Mouse (Mus musculus): ENCODE measurements around the gene Ankzf1. TPM values are rescaled to one million over a fixed set of nuclear protein-coding genes. Genes with fewer than 3 reads are reported as not detected.
A peak's percentile ranks its signal among the peaks of the same experiment; 100 is the strongest.

The Ankzf1 gene
- total and polyA plus RNA-seq, 2 experiments = 16.6 to 17.7 TPM

- no peak for TF ChIP-seq POLR2A (IDR thresholded peaks at IDR 0.05; ENCODE audit: extremely low read depth, insufficient read depth, low read length)
- peak; percentile 29; the same call in 1 of the 2 replicates for TF ChIP-seq CTCF (IDR thresholded peaks at IDR 0.05; ENCODE audit: low read depth, low read length)
- Histone ChIP-seq H3K4me1 (ENCODE audit: control insufficient read depth, insufficient read depth, low read length) (peaks cover 5% of the 10 kb centered on the region; the same call in 1 of the 2 replicates), H3K79me2 (ENCODE audit: control insufficient read depth, insufficient read depth, low read length) (no peaks in the 10 kb centered on the region), H3K27ac (replicated peaks; ENCODE audit: insufficient read depth, low read depth, low read length) (no peak overlapping the region), H3K36me3 (ENCODE audit: control insufficient read depth, insufficient read depth, low read length) (peaks cover 23% of the 10 kb centered on the region), H3K9ac (ENCODE audit: low read depth, low read length) (no peak overlapping the region), H3K4me3 (ENCODE audit: insufficient read depth, low read depth, low read length) (no peak overlapping the region), H3K27me3 (ENCODE audit: control insufficient read depth, insufficient read depth, low read length) (no peaks in the 10 kb centered on the region)
- WGBS = 74% methylated on average over 4 of the region's 4 CpGs
- no peak for DNase-seq (ENCODE audit: extremely low read depth, low read depth, low spot score)
These were observed 9.8 kb upstream of the Ankzf1 start for GRCm38 (mm10) chr1:75182160-75182559.

- WGBS = 88% methylated on average over 11 of the region's 11 CpGs
- TF ChIP-seq POLR2A (IDR thresholded peaks at IDR 0.05; ENCODE audit: extremely low read depth, insufficient read depth, low read length) (no peak), CTCF (IDR thresholded peaks at IDR 0.05; ENCODE audit: low read depth, low read length) (no peak)
- H3K4me3 ChIP-seq (ENCODE audit: insufficient read depth, low read depth, low read length) = no peak overlapping the region
- peaks cover 6% of the 10 kb centered on the region; the same call in 1 of the 2 replicates for H3K79me2 ChIP-seq (ENCODE audit: control insufficient read depth, insufficient read depth, low read length)
- H3K27ac ChIP-seq (replicated peaks; ENCODE audit: insufficient read depth, low read depth, low read length) = no peak overlapping the region
- H3K27me3 ChIP-seq (ENCODE audit: control insufficient read depth, insufficient read depth, low read length) = no peaks in the 10 kb centered on the region
- DNase-seq (ENCODE audit: extremely low read depth, low read depth, low spot score) = no peak
- H3K4me1 ChIP-seq (ENCODE audit: control insufficient read depth, insufficient read depth, low read length) = peaks cover 9% of the 10 kb centered on the region
- peaks cover 32% of the 10 kb centered on the region for H3K36me3 ChIP-seq (ENCODE audit: control insufficient read depth, insufficient read depth, low read length)
- H3K9ac ChIP-seq (ENCODE audit: low read depth, low read length) = no peak overlapping the region
These were observed 6.5 kb upstream of the Ankzf1 start for GRCm38 (mm10) chr1:75185495-75185894.

GRCm38 (mm10) chr1:75187126-75187525 is 4.8 kb upstream of the Ankzf1 start:
- peaks cover 13% of the 10 kb centered on the region for H3K4me1 ChIP-seq (ENCODE audit: control insufficient read depth, insufficient read depth, low read length)
- no peak overlapping the region for H3K27ac ChIP-seq (replicated peaks; ENCODE audit: insufficient read depth, low read depth, low read length)
- no peak overlapping the region for H3K9ac ChIP-seq (ENCODE audit: low read depth, low read length)
- no peak for TF ChIP-seq POLR2A (IDR thresholded peaks at IDR 0.05; ENCODE audit: extremely low read depth, insufficient read depth, low read length)
- TF ChIP-seq CTCF (IDR thresholded peaks at IDR 0.05; ENCODE audit: low read depth, low read length) = no peak
- DNase-seq (ENCODE audit: extremely low read depth, low read depth, low spot score) = no peak
- peaks cover 16% of the 10 kb centered on the region; the same call in 1 of the 2 replicates for H3K79me2 ChIP-seq (ENCODE audit: control insufficient read depth, insufficient read depth, low read length)
- no peaks in the 10 kb centered on the region for H3K27me3 ChIP-seq (ENCODE audit: control insufficient read depth, insufficient read depth, low read length)
- H3K36me3 ChIP-seq (ENCODE audit: control insufficient read depth, insufficient read depth, low read length) = peaks cover 30% of the 10 kb centered on the region
- H3K4me3 ChIP-seq (ENCODE audit: insufficient read depth, low read depth, low read length) = no peak overlapping the region

- 89% methylated on average over 2 of the region's 2 CpGs for whole genome bisulfite sequencing
- no peak for DNase-seq (ENCODE audit: extremely low read depth, low read depth, low spot score)
- no peaks in the 10 kb centered on the region for H3K27me3 ChIP-seq (ENCODE audit: control insufficient read depth, insufficient read depth, low read length)
- H3K9ac ChIP-seq (ENCODE audit: low read depth, low read length) = no peak overlapping the region
- no peak overlapping the region for H3K27ac ChIP-seq (replicated peaks; ENCODE audit: insufficient read depth, low read depth, low read length)
- peaks cover 16% of the 10 kb centered on the region; the same call in 1 of the 2 replicates for H3K79me2 ChIP-seq (ENCODE audit: control insufficient read depth, insufficient read depth, low read length)
- no peak for TF ChIP-seq CTCF (IDR thresholded peaks at IDR 0.05; ENCODE audit: low read depth, low read length)
- TF ChIP-seq POLR2A (IDR thresholded peaks at IDR 0.05; ENCODE audit: extremely low read depth, insufficient read depth, low read length) = no peak
- H3K4me3 ChIP-seq (ENCODE audit: insufficient read depth, low read depth, low read length) = no peak overlapping the region
- peaks cover 13% of the 10 kb centered on the region for H3K4me1 ChIP-seq (ENCODE audit: control insufficient read depth, insufficient read depth, low read length)
- H3K36me3 ChIP-seq (ENCODE audit: control insufficient read depth, insufficient read depth, low read length) = peaks cover 25% of the 10 kb centered on the region
These were observed 4.0 kb upstream of the Ankzf1 start for GRCm38 (mm10) chr1:75187914-75188483.

GRCm38 (mm10) chr1:75190577-75190976 is 1.4 kb upstream of the Ankzf1 start:
- peaks cover 16% of the 10 kb centered on the region; the same call in 1 of the 2 replicates for H3K79me2 ChIP-seq (ENCODE audit: control insufficient read depth, insufficient read depth, low read length)
- H3K4me1 ChIP-seq (ENCODE audit: control insufficient read depth, insufficient read depth, low read length) = peaks cover 13% of the 10 kb centered on the region
- TF ChIP-seq POLR2A (IDR thresholded peaks at IDR 0.05; ENCODE audit: extremely low read depth, insufficient read depth, low read length) (no peak), CTCF (IDR thresholded peaks at IDR 0.05; ENCODE audit: low read depth, low read length) (no peak)
- peak overlapping the region; percentile 93 for H3K9ac ChIP-seq (ENCODE audit: low read depth, low read length)
- H3K27me3 ChIP-seq (ENCODE audit: control insufficient read depth, insufficient read depth, low read length) = no peaks in the 10 kb centered on the region
- peaks cover 21% of the 10 kb centered on the region for H3K36me3 ChIP-seq (ENCODE audit: control insufficient read depth, insufficient read depth, low read length)
- no peak for DNase-seq (ENCODE audit: extremely low read depth, low read depth, low spot score)
- H3K4me3 ChIP-seq (ENCODE audit: insufficient read depth, low read depth, low read length) = no peak overlapping the region
- WGBS = 24% methylated on average over 2 of the region's 2 CpGs
- no peak overlapping the region for H3K27ac ChIP-seq (replicated peaks; ENCODE audit: insufficient read depth, low read depth, low read length)

GRCm38 (mm10) chr1:75191258-75191621 is 711 bp upstream of the Ankzf1 start:
- Histone ChIP-seq H3K4me1 (ENCODE audit: control insufficient read depth, insufficient read depth, low read length) (peaks cover 13% of the 10 kb centered on the region), H3K27ac (replicated peaks; ENCODE audit: insufficient read depth, low read depth, low read length) (peak overlapping the region; percentile 79), H3K4me3 (ENCODE audit: insufficient read depth, low read depth, low read length) (peak overlapping the region; percentile 87), H3K27me3 (ENCODE audit: control insufficient read depth, insufficient read depth, low read length) (no peaks in the 10 kb centered on the region), H3K36me3 (ENCODE audit: control insufficient read depth, insufficient read depth, low read length) (peaks cover 28% of the 10 kb centered on the region), H3K79me2 (ENCODE audit: control insufficient read depth, insufficient read depth, low read length) (peaks cover 16% of the 10 kb centered on the region; the same call in 1 of the 2 replicates), H3K9ac (ENCODE audit: low read depth, low read length) (peak overlapping the region; percentile 93)
- no peak for TF ChIP-seq POLR2A (IDR thresholded peaks at IDR 0.05; ENCODE audit: extremely low read depth, insufficient read depth, low read length)
- 34% methylated on average over 5 of the region's 5 CpGs for WGBS
- DNase-seq (ENCODE audit: extremely low read depth, low read depth, low spot score) = no peak

All from liver, adult 2 months (tissue).